Mouse (Mus musculus): ENCODE data around the gene Rnf208.

DNA sequence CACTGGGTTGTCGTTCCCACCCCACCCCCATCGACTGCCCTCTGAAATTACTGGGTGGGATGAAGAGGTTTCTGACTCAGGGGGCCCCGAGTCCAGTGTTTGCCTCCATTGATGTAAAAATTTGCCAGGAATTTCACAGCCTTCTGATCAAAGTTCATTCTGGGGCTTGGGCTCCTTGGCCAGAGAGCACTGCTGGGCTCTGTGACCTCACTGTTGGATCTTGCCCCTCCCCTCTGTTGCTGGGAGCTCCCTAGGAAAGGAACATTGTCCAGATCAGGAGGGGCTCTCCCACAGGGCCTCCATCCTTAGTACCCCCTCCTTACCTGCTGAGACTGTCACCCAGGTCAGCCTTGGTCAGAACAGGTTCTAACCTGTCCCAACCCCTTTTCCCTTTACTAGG is 27.6 kb upstream of the Rnf208 start, which contains the start of gene Stpg3:
- TF ChIP-seq CTCF (IDR thresholded peaks at IDR 0.05; ENCODE audit: low read depth, low read length) = no peak
- no peak for TF ChIP-seq POLR2A (IDR thresholded peaks at IDR 0.05; ENCODE audit: extremely low read depth, insufficient read depth, low read length)

Measured in liver, adult 2 months (tissue).